Mouse (Mus musculus) cerebellum, adult 9-11 months (tissue): ENCODE measurements around the gene Trhde.

Experiments
- DNase-seq: peaks from one replicate; pipeline ENCODE4 v3.0.0; 2022

Trhde gene

DNA sequence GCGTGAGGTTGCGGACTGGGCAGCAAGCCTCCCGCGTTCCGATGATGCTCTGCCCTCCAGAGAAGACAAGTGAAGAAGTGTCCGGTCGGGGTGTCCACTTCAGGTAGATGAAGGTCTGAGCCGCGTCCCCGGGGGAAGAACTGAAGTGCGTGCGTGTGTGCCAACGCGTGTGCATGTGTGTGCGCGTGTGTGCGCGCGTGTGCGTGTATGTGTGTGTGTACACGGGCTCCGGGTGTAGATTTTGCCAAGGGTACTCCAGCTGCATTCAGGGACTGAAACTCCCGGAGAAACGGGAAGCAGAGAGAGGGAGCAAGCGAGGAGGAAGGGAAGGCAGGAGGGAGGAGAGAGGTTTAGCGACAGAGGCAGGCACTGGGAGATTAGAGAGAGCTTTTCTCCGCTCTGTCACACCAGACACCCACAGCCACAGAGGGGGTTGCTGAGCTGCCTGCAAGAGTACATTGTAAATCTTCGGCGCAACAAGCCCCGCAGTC lies at the start of gene Trhde:
Gene Trhde, minus strand, starts transcription at position 147 of the 491 bp plus-strand sequence.
- DNase-seq, result peak; percentile 75

DNA sequence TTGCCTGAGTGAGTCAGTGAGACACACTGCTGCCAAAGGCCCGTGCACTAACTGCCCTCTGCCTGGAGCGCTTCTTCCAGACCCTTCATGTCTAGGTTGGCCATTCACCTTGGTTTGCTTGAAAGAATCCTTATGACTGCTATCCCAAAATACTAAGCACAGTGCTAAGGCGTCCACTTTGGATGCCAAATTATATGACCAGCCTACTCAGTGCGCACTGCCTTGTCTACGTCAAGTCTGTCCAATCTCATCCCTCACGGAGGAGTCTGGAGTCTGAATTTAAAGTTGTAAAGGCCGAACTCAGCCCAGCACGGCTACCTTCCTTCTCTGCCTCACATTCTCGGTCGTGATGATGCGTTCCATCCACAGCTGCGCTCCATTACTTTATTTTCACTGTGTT lies 39.9 kb upstream of the Trhde start:
- DNase-seq, result no peak

GRCm38 (mm10) chr10:114841440-114841839 lies 39.3 kb upstream of the Trhde start:
- DNase-seq, result no peak

DNA sequence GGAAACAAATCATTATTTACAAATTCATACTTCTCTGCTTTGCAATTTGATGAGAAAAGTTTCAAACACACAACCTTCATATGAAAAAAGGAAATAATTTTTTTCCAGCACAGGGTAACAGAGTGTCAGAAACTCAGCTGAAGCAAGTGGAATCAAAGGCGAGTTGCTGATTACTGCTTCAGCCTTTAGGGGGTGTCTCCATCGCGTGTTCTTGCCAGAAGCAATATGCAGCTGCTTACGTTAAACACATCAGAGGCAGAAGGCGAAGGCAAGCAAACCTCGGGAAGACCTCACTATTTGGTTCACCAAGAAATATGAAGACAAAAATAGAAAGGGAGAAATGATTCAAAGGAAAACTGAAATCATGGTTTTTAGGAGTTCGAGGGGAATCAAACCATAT lies 29.2 kb upstream of the Trhde start:
- DNase-seq, result no peak

GRCm38 (mm10) chr10:114808799-114809198 lies 6.7 kb upstream of the Trhde start:
- DNase-seq, result no peak

GRCm38 (mm10) chr10:114805884-114806283 lies 3.8 kb upstream of the Trhde start:
- peak; percentile 49 for DNase-seq

GRCm38 (mm10) chr10:114801457-114802160 lies 498 bp downstream of the Trhde start:
- DNase-seq, result peak; percentile 81

DNA sequence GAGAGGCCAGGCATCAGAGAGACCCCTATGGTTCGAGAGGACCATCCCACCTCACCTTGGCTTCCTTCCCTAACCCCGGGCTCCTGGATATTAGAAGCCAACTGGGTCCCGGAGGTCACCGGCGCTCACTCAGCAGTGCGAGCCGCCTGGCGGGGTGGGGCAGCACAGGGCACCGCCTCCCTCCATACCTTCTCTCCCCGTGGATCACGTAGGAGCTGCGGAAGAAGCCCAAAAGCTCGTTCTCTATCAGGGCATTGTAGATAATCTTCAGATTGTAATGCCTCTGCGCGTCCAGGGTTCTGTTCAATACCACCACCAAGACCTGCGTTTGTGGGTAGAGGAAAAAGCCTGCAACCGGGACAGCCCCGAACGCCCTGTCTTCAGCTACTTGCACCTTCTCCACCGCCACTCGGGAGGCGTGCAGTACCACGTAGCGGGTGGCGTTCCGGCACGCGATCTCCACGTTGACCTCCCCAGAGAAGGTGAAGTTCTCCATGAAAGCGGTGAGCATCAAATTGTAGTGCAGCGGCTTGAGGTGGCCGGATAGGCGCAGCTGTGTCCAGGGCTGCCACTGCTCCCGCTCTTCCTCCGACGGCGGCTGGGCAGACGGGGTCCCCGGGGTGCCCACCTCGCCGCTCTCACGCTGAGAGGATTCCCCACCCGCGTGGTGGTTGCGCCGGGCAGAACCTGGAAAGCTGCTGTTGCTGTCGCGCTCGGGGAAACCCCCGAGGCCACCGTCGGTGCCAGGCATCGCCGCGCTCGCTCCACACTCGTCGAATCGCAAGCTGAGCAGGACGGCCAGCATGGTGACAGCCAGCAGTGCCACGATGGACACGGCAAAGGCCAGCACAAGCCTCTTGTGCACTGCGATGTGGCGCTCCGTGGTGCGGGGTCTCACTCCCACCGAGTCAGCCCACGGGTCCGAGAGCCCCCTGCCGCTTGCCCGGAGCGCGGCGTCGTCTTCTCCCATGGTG lies 1.5 kb downstream of the Trhde start:
- peak; percentile 73 for DNase-seq

DNA sequence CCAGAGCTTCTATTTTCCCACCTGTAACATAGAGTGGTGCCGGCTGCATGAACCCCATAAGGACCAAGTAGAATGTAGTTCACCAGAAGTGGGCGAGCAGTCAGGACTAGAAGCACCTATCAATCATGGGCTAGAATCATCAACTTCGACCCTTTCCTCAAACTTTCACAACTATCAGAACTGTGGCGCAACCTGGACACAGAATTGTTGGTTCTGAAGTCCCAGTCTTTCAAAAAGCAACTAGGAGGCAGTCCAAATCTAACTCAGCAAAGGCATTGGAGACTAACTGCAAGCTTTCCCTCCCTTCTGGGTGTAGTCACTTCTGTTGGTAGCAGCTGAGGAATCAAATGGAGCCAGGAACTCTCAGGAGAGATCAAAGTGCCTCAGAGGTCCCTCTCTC lies 2.6 kb downstream of the Trhde start:
- DNase-seq, result no peak

- no peak for DNase-seq
Observed at GRCm38 (mm10) chr10:114798788-114799187, 3.3 kb downstream of the Trhde start.

GRCm38 (mm10) chr10:114798218-114798617 lies 3.9 kb downstream of the Trhde start:
- no peak for DNase-seq

GRCm38 (mm10) chr10:114797664-114798063 lies 4.4 kb downstream of the Trhde start:
- DNase-seq, result no peak

DNA sequence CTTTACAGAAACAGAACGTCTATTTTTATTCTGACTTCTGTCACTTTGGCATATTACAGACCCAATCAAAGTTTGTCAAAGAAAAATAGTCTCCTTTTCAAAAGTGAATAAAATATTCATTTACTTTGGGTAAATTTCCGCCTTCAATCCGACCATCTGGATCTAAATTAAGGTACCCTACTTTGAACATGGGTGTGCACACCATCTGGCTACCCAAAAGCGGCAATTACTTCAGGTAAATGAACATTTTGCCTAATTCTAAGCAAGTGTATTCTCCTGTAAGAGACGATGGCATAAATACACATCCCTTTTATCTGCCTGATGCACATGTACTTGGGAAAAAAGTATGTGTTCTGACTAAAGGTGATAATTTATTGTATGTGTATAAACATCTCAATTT lies 5.2 kb downstream of the Trhde start:
- no peak for DNase-seq

GRCm38 (mm10) chr10:114794214-114794613 lies 7.9 kb downstream of the Trhde start:
- DNase-seq, result peak; percentile 33

- DNase-seq, result no peak
Observed at GRCm38 (mm10) chr10:114765914-114766313, 36.2 kb downstream of the Trhde start.

DNA sequence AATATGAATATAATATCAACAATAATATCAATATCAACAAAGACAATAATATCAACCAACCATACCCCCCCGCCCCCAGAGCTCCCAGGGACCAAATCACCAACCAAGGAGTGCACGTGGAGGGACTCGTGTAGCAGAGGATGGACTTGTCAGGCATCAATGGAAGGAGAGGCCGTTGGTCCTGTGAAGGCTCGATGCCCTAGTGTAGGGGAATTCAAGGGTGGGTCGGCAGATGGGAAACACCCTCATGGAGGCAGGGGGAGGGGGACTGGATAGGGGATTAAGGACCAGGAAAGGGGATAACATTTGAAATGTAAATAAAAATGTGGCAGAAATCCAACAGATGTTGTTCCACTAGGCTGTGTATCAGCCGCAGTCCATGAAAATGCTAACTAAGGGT lies 40.0 kb downstream of the Trhde start:
- DNase-seq, result no peak

DNA sequence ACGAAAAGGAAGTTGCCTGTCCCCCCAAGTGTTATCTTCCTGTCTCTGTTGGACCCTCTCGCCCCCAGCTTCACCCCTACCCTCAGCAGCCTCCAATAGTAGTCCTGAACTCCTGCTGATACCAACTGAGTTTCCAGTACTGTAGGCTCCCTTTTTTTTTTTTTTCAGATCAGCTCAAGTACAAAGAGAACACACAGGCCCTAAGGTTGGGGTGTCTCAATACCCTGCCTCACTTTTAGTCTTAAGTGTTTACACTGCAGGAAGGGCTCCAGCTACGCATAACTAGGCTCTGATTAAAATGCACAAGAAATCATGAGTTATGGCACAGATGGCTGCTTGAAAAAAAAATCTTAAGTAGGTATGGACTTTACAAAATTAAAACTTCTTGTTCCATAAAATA lies 42.9 kb downstream of the Trhde start:
- DNase-seq, result no peak

DNA sequence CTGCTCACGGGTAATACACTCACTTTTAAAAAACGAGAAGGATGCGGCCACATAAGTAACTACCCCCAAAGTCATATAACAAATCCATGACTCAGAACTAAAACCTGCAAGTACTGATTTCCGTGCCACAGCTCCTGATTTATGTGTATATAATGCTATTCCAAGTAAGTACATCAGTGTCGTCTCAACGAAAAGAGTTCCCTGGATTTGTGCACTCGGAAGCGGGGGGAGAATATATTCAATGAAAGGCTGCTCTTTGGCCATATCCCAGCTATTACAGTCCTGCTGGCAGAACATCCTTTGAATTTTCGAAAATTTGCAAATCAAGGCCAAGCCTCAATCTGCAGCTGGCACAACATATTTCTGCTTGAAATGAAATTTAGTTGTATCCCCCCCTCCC lies 43.5 kb downstream of the Trhde start:
- no peak for DNase-seq

DNA sequence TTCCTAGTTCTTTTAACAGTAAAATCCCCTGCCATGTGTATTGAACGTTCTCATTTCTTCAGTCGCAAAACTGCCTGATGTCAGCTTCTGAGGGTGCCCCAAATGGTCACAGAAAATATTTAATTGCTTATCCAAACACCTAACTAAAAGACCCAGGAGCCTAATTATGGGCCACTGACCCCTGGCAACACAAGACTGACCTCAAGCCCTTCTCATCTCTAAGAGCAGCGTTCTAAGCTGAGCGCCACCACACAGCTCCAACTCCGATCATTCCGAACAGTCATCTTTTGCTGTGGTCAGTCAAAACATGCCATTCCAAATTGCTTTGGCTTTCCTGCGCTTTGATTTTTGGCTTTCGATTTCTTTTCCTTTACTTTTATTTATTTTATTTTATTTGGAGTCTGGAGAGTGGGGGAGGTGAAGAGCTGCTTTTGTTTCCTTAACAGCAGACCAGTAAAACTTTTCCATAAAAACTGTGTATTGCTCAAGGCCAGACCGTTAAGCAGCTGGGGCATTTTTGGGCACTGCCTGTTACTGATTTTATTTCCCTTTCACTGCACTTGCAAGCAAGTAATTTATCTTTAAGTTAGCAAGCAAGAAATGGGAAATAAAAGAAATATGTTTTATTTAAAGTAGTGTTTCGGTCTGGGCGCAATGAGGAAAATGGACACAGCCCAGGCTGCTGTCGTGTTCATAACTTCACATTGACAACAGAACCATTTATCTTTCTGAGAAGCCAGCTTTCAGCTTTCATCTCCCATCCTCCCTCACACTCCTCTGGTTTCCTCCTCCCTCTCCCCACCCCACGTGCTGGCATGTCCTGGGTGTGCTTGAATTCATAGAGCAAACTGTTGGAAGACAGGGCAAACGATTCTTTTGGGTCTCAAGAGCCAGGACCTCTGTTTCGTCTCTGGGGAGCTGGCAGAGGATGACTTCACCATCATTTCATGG lies 59.1 kb downstream of the Trhde start:
- no peak for DNase-seq

DNA sequence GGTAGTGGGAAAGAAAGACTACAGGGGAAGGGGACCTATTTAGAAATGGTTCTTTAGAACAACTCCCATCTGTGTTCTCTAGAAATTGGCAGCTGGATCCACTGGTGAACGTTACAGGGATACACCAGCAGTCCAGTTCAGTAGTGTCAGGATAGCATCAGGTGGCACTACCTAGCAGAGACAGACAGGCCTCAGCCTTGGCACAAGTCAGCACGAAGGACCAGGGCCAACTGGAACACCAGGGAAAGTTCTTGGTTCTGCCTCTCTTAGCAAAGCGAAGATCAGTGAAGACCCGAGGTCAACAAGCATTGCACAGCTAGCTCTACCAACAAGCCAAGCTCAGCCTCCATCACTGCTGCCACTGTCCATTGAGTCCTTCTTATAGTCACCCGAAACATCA lies 62.2 kb downstream of the Trhde start:
- peak; percentile 49 for DNase-seq

- DNase-seq, result no peak
Observed at GRCm38 (mm10) chr10:114737581-114737980, 64.5 kb downstream of the Trhde start.

DNA sequence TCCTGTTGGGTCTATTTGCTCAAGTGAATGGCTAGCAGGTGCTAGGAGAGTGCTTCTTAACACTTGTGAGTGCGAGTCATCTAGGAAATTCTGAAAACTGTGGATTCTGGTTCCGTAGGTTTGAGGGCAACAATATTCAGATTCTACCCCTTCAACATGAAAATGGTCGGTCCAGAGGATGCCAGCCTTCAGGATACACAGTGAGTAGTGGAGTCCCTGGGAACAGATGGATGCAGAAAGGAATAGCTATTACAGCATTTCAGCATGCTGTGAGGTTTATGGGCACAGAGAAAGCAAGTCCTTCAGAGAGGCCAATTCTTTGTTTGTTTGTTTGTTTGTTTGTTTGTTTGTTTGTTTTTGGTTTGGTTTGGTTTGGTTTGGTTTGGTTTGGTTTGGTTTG lies 65.7 kb downstream of the Trhde start:
- peak; percentile 54 for DNase-seq

DNA sequence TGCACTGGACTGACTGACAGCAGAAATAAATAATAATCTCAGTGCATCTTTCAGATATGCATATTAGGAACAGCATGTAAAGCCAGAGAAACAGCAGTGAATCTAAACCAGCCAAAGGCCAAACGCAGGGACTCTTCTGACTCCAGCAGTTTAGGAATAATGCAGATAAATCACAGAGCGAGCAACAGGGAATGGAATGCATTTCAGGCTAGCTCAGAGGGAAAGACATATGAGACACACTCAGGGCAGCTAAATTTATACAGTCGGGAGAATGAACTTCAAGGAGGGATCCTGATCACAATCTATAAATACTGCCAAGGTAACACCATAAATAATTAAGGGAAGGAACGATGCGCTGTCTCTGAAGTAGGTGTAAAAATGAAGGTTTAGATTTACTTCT lies 66.4 kb downstream of the Trhde start:
- no peak for DNase-seq
